Mouse (Mus musculus) mouse embryonic stem cell (cell line): ENCODE measurements around the gene Qprt.

ENCODE experiments used
- in situ Hi-C, 2 experiments: fragments of 300-500 bp; cut with MboI; formaldehyde crosslinking; loops; 1 replicate in 1 of 2; 3 replicates in 1 of 2; pipeline ENCODE4 v1.14.3; 2019 to 2020; ENCODE audit warnings: low sequenced_read_pairs in 2 of 2, low pct_unique_long_range_greater_than_20kb in 1 of 2, mixed read lengths in 1 of 2; ENCODE audit not compliant: unreplicated experiment in 1 of 2

Gene Qprt

GRCm38 (mm10) chr7:127084794-127085193 is 37.2 kb downstream of the Qprt start:
- in situ Hi-C loops: no loop called here

- in situ Hi-C loops: no loop called here
Measured at GRCm38 (mm10) chr7:127083689-127084088, 38.3 kb downstream of the Qprt start.

- in situ Hi-C loops: no loop called here
Measured at GRCm38 (mm10) chr7:127082995-127083394, 39.0 kb downstream of the Qprt start.

GRCm38 (mm10) chr7:127082271-127082670 is 39.8 kb downstream of the Qprt start:
- in situ Hi-C loops: no loop called here

DNA sequence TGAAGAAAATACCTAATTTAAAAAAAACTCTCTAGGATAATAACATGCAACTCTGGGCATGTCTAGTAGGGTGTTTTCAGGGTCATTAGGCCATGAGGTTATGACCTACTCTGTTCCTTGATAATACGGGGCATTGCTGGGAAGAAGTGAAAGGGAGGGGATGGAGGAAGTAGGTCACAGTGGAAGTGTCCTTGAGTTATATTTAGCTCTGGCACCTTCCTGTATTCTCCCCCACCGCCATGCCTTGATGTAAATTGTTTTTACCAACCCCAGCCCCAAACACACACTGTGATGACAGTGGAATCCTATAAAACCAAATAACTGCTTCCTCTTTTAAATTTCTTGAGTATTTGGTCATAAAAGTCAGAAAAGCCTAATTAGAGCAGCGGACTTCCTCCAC is 42.0 kb downstream of the Qprt start:
- in situ Hi-C loops: no loop called here

GRCm38 (mm10) chr7:127077692-127078091 is 44.3 kb downstream of the Qprt start:
- in situ Hi-C loops: no loop called here

DNA sequence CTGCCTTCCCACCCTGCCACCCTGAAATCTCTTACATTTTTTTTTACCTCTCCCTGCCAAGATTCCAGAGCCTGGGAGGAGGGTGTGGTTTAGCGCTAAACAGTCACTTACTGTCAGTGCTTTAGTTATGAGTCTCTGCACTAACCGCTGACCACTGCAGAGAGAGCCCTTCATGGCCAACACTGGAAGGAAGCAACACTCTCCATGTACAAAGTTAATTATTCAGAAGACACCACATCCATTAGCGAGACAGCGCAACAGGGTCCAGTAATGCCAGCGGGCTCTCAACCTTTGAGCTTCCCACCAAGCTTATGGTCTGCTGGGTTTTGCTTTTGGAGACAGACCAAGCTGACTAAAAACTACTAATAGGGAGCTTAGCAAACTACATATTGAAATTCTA is 45.8 kb downstream of the Qprt start:
- in situ Hi-C loops: no loop called here

- in situ Hi-C loops: no loop called here
Measured at GRCm38 (mm10) chr7:127073221-127073620, 48.8 kb downstream of the Qprt start.

DNA sequence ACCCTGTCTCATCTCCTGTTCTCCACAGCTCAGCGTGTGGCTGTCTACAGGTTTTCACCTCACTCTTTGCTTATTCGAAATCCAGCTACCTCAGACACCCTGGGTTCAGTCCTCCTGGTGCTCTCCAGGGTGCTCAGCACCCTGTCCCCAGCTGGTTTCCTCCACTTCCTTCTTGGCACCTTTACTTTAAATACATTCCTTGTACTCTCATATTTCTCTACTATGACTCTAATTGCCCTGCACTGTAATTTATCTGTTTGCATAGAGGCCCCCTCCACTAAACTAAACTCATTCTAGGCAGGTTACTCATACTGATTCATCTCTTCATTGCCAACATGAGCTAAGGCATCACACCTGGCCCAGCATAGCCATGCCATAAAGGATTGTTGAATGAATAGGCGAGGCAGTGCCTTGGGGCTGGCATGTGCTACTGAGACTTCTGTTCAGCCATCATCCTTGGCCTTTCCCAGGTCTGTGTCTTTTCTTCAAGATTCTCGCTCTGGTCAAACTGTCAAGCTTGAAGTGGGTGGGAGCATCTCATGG is 51.1 kb downstream of the Qprt start:
- in situ Hi-C loops: no loop called here

DNA sequence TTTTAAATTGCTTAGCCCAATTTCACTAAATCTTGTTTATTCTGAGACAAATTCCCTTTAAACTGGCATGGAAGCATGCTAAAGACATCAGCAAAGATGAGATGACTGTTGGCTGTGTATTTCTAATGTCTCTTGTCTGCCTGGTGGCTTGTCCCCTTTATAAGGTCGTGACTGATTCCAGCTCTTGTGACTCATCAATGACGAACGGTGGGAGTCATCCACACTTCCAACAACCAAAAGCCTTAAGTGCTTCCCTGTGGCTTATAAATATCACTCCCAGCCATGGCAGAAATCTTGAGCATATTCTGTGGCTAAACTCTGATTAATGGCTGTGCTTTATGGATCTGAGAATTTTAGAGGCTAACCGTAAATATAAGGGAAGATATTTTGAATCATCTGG is 55.7 kb downstream of the Qprt start:
- in situ Hi-C loops: no loop called here

DNA sequence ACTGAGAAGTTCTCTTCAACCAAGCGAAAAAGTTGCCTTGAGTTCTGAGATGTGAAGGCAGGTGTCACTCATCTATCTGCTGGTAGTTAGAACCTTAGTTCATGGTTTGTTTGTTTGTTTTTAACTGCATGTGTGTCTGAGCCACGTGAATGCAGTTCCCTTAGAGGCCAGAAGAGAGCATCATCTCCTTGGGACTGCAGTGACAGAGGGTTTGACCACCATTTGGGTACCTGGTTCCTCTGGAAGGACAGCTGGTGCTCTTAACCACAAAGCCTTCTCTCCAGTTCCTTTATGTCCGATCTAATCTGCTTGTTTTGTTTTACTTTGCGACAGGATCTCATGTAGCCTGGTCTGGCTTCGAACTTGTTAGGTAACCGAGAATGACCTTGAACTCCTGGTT is 56.5 kb downstream of the Qprt start:
- in situ Hi-C loops: no loop called here
